Mouse (Mus musculus): ENCODE measurements at regions not wholly inside any gene's neighbourhood (a gene's known extent, or its start where the extent isn't known, plus 50 kb on each side); places are given as distances from the start of the nearest gene placed in this dataset.
A peak's percentile ranks its signal among the peaks of the same experiment; 100 is the strongest.

- no peak for DNase-seq (ENCODE audit: low spot score in 2 of 2)
Observed at GRCm38 (mm10) chr8:49845575-49845974, 1001.8 kb upstream of the Tenm3 start.

GRCm38 (mm10) chr8:49831970-49832369 lies 988.2 kb upstream of the Tenm3 start:
- DNase-seq (ENCODE audit: low spot score in 2 of 2): no peak

GRCm38 (mm10) chr8:49829345-49829744 lies 985.6 kb upstream of the Tenm3 start:
- DNase-seq (ENCODE audit: low spot score in 2 of 2): peak; percentile 70 to 83

- peak in 1 of 2 experiments; percentile 22 for DNase-seq (ENCODE audit: low spot score in 2 of 2)
Observed at GRCm38 (mm10) chr8:49826231-49826630, 982.5 kb upstream of the Tenm3 start.

GRCm38 (mm10) chr8:49825000-49825399 lies 981.2 kb upstream of the Tenm3 start:
- no peak for DNase-seq (ENCODE audit: low spot score in 2 of 2)

DNA sequence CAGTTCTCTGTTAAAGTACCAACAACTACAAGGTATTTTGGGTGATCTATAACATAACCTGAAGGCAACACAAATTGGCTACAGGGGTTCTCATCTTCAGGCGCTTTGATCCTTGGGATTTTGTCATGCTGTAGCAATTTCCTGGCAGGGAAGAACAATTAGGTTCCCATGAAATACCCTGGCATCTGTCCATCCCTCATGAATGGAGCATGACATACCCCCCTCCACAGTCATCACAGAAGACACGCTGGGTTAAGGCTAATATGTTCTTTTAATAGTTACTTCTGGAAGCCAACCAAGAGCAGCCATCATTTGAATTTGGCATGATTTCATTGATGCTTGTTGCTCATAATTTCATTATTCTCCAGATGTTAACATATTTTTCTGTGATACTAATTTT lies 979.0 kb upstream of the Tenm3 start:
- DNase-seq (ENCODE audit: low spot score in 2 of 2): no peak

- DNase-seq (ENCODE audit: low spot score in 2 of 2): no peak
Observed at GRCm38 (mm10) chr8:49799236-49799635, 955.5 kb upstream of the Tenm3 start.

DNA sequence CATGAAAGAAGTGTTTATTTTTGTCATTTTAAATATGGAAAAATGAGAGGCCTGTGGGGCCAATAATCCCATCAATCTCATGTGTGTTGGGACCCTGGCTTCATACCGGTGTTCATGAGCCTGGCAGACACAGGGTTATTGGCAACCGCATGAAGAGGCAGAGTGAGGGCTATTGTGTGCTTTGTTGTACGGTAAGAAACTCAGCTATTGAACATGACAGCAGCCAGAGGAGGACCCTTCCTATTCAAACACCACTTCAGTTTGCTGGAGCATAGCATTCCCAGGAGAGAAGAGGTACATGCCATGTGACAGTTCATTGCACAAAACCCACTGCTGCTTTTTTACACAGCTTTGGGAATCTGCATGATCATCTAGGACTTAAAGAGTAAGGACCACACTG lies 953.0 kb upstream of the Tenm3 start:
- DNase-seq (ENCODE audit: low spot score in 2 of 2): no peak

- no peak for DNase-seq (ENCODE audit: low spot score in 2 of 2)
Observed at GRCm38 (mm10) chr8:49794491-49794890, 950.7 kb upstream of the Tenm3 start.

DNA sequence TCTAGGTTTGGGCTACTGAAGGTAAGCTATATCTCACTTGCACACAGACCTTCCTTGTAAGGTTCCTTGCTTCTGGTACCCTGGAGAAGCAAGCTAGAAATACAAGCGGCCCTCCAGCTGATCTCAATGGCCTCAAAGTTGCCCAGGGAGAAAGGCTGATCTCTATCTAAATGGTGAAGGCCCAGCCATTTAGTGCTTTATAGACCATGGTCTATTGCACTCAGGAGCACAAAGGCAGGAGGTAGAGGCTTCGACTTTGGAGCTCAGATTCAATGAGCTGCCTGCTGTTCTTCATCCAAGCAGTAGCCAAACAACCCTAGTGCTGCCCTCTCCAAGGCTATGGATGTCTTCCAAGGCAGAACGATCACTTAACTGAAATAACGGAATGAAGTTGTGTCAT lies 926.1 kb upstream of the Tenm3 start:
- no peak for DNase-seq (ENCODE audit: low spot score in 2 of 2)

DNA sequence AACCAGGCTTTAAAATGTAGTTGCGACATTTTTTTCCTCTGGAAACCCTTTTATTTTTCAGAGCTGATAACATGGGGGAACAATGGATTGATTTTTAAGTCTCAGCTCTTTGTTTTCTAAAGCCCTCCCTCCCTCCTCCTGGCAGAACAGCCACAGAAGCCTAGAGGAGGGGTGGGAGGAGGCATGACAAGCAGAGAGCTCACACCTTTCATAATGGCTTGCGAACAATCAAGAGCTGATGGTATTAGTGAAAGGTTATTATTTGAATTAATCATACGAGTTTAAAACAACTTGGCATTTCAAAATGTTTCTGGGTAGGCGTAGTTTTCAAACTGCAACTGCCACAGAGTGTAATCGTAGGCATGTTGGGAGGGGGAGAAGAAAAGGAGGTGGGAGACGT lies 894.3 kb upstream of the Tenm3 start:
- DNase-seq (ENCODE audit: low spot score in 2 of 2): peak; percentile 20 to 25

DNA sequence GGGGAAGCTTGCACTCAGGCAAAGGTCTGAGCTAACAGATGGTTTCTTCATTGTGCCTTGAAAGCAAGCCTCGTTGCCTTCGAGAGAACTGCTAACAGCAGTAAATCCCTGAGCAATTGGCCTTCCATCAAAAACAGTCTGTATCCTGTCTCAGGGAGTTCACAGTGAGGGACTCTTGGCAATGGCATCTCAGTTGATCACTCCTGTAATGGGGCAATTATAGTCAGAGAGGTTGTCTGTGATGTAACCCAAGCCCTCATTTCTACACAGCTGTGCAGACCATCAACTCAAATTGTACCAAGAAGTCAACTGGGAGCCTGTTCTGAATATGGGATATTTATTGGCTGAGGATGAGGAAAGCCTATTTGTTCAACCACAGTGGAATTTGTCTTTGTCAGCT lies 885.4 kb upstream of the Tenm3 start:
- no peak for DNase-seq (ENCODE audit: low spot score in 2 of 2)

DNA sequence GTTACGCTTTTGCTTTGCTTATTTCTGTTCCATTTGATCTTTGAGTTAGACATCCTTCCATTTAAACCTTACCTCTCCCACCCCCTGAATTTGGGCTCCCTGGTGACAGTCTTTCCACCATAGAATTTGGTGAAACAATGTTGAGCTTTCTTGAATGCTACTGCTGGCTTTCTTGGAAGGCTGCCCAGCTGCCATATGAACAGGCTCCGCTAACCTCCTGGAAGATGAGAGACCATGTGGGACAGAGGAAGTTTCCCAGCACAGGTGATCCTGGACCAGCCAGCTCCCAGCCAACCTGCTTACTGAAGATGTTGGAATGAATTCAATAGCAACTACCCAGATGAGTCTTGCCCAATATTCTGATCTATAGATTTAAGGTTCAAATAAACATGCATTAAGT lies 868.6 kb upstream of the Tenm3 start:
- DNase-seq (ENCODE audit: low spot score in 2 of 2): peak; percentile 21 to 29

DNA sequence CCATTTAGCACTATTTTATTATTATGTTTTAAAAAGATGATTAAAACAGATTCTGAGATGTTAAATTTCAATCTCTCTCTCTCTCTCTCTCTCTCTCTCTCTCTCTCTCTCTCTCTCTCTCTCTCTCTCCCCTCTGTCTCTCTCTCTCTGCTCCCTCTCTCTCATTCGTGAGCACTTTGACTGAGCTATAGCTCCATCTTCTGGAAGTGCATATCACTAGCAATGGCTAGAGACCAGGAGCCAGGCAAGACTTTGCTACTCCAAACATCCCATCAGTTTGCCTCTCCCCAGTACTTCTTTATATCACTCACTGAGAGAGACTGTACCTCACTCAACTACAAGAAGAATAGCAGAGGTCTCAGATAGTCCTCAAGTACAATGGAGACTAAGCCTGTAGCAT lies 865.0 kb upstream of the Tenm3 start:
- no peak for DNase-seq (ENCODE audit: low spot score in 2 of 2)

- DNase-seq (ENCODE audit: low spot score in 2 of 2): no peak
Observed at GRCm38 (mm10) chr8:49699058-49699457, 855.3 kb upstream of the Tenm3 start.

- no peak for DNase-seq (ENCODE audit: low spot score in 2 of 2)
Observed at GRCm38 (mm10) chr8:49696709-49697108, 853.0 kb upstream of the Tenm3 start.

Data from right cerebral cortex, postnatal 10 days (tissue).